Mouse (Mus musculus) megakaryocyte-erythroid progenitor cell, adult 5-6 weeks (primary cell): ENCODE measurements at regions not wholly inside any gene's neighbourhood (a gene's known extent, or its start where the extent isn't known, plus 50 kb on each side); places are given as distances from the start of the nearest gene placed in this dataset.

Experiments
- ATAC-seq: replicated peaks from 2 replicates; pipeline ENCODE4 v1.8.0; 2016; ENCODE audit warnings: mild to moderate bottlenecking, inconsistent platforms; ENCODE audit not compliant: severe bottlenecking, poor library complexity, low FRiP score, low TSS enrichment

GRCm38 (mm10) chr2:148560013-148560773, 112.2 kb upstream of the Nxt1 start:
- no peak for ATAC-seq

GRCm38 (mm10) chr2:148559376-148559775, 113.0 kb upstream of the Nxt1 start:
- ATAC-seq: no peak

GRCm38 (mm10) chr2:148558365-148558764, 114.0 kb upstream of the Nxt1 start:
- peak; percentile 64 for ATAC-seq

GRCm38 (mm10) chr2:148551207-148551606, 107.8 kb upstream of the Cd93 start:
- no peak for ATAC-seq

- ATAC-seq: no peak
These were observed 106.3 kb upstream of the Cd93 start for GRCm38 (mm10) chr2:148549618-148550017.

GRCm38 (mm10) chr2:148542340-148542739, 99.0 kb upstream of the Cd93 start:
- ATAC-seq: no peak

GRCm38 (mm10) chr2:148537914-148538510, 94.6 kb upstream of the Cd93 start:
- no peak for ATAC-seq

GRCm38 (mm10) chr2:148537251-148537650, 93.9 kb upstream of the Cd93 start:
- no peak for ATAC-seq

- no peak for ATAC-seq
These were observed 93.2 kb upstream of the Cd93 start for GRCm38 (mm10) chr2:148536608-148537007.

- ATAC-seq: 0 out of 2 replicates have a peak, but pooled peaks have one; percentile 40
These were observed 92.3 kb upstream of the Cd93 start for GRCm38 (mm10) chr2:148535562-148536180.

GRCm38 (mm10) chr2:148532051-148532450, 88.7 kb upstream of the Cd93 start:
- ATAC-seq: no peak

GRCm38 (mm10) chr2:148530546-148530945, 87.2 kb upstream of the Cd93 start:
- no peak for ATAC-seq

- ATAC-seq: no peak
These were observed 86.5 kb upstream of the Cd93 start for GRCm38 (mm10) chr2:148529900-148530299.

- ATAC-seq: peak; percentile 69
These were observed 84.4 kb upstream of the Cd93 start for GRCm38 (mm10) chr2:148527755-148528154.

GRCm38 (mm10) chr2:148525496-148525895, 82.1 kb upstream of the Cd93 start:
- ATAC-seq: no peak

GRCm38 (mm10) chr2:148523401-148523800, 80.0 kb upstream of the Cd93 start:
- no peak for ATAC-seq

GRCm38 (mm10) chr2:148522936-148523335, 79.6 kb upstream of the Cd93 start:
- ATAC-seq: no peak

- ATAC-seq: 0 out of 2 replicates have a peak, but pooled peaks have one; percentile 29
These were observed 78.7 kb upstream of the Cd93 start for GRCm38 (mm10) chr2:148521966-148522575.

- peak; percentile 53 for ATAC-seq
These were observed 76.9 kb upstream of the Cd93 start for GRCm38 (mm10) chr2:148520291-148520690.

GRCm38 (mm10) chr2:148519689-148520290, 76.4 kb upstream of the Cd93 start:
- no peak for ATAC-seq
